Mouse (Mus musculus) liver, postnatal 0 days (tissue): Measurements from ENCODE around the gene Cdh23.

ENCODE experiments used
- CTCF ChIP-seq: sonication (generic); IDR thresholded peaks from 2 replicates; pipeline ENCODE4 v1.5.1; 2016; ENCODE audit warnings: antibody characterized with exemption, low read depth
- EP300 ChIP-seq: IDR thresholded peaks from 2 replicates; pipeline ENCODE4 v1.6.1; 2016; ENCODE audit warnings: antibody characterized with exemption, low read depth, mild to moderate bottlenecking

- no peak for TF ChIP-seq CTCF
- TF ChIP-seq EP300, result no peak
Measured at GRCm38 (mm10) chr10:60705134-60705533, 8.8 kb upstream of the Cdh23 start.
